Mouse (Mus musculus) testis, adult 2 months (tissue): Measurements from ENCODE around the gene Mrpl27.

Experiments used
- CTCF ChIP-seq: fragments of 200-500 bp; IDR thresholded peaks from 2 replicates; pipeline ENCODE4 v1.5.1; 2012; ENCODE audit warnings: low read depth, mild to moderate bottlenecking, inconsistent platforms, low read length, moderate library complexity; ENCODE audit not compliant: control insufficient read depth, insufficient read depth, insufficient replicate concordance
- POLR2A ChIP-seq: fragments of 200-500 bp; IDR thresholded peaks from 2 replicates; pipeline ENCODE4 v1.6.1; 2012; ENCODE audit warnings: low read depth, mild to moderate bottlenecking, inconsistent platforms, low read length, moderate library complexity; ENCODE audit not compliant: control insufficient read depth

- TF ChIP-seq POLR2A: no peak
- no peak for TF ChIP-seq CTCF
Measured at GRCm38 (mm10) chr11:94646457-94646856, 7.1 kb upstream of the Mrpl27 start.
